19 mouse cellular contexts compared by ENCODE assay signal in the genomic region with DNA sequence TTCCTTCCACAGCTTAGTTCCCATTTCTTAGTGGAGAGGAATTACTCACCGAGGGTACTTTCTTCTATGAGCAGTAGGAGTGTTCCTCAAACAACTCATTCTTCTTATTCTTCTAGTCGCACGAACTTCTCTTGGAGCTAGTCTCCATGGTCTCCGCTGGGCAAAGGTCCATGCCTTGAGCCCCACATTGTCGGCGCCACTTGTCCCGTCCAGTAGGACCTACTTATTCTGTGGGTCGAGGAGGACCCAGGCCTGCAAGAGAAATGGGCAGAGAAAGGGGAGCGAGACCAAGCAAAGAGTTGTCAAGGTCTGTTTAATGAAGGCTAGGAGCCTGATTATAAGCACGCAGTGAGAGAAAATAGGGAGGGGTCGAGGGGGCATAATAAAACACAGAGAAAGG. TPM values are rescaled to one million over a fixed set of nuclear protein-coding genes. Genes with fewer than 3 reads are reported as not detected.
"Had no signal": no experiment of that assay in that cellular context is flagged by ENCODE, and none has a peak within 500 bp of the region (broad histone marks: within the 10 kb centered on the region; RNA-seq: fewer than 3 reads in every experiment).

No protein-coding gene starts in this region.

RNA-seq across cellular contexts. Expression of a gene that starts 37.8 kb away (rescaled TPM):
- polyA plus RNA-seq: heart, embryonic 10.5 days; heart, embryonic 11.5 days; heart, embryonic 12.5 days; heart, embryonic 13.5 days; heart, embryonic 14.5 days; heart, embryonic 15.5 days; heart, postnatal 0 days; hindbrain, embryonic 10.5 days; hindbrain, embryonic 11.5 days; hindbrain, embryonic 12.5 days; hindbrain, embryonic 13.5 days; hindbrain, embryonic 14.5 days; hindbrain, embryonic 16.5 days; inflammation-experienced regulatory T-cells, adult 6 months; intestine, embryonic 14.5 days; intestine, embryonic 15.5 days; intestine, embryonic 16.5 days; intestine, postnatal 0 days; kidney, embryonic 14.5 days had no signal
